Mouse (Mus musculus) kidney, adult 8-10 months (tissue): ENCODE measurements around the gene Gm14308.
"Not testable (repeated sequence)": the region's sequence is repeated elsewhere in the genome, so short reads cannot be mapped to it uniquely, and the experiment has no call there.

ENCODE experiments used
- DNase-seq, 2 experiments: peaks; one replicate each; pipeline ENCODE4 v3.0.0; 2022

Gm14308 gene

GRCm38 (mm10) chr2:176636244-176636643, at the start of gene Gm14308:
Gm14308 (minus strand) TSS chr2:176636344.
- not testable (repeated sequence) for DNase-seq

GRCm38 (mm10) chr2:176670222-176670621, 34.1 kb upstream of the Gm14308 start, which contains the start of gene Zfp973:
Zfp973 (plus strand) TSS chr2:176670522.
- DNase-seq = not testable (repeated sequence)
